In genomic region chr14:120762733-120763132, GRCm38 (mm10) we compare ENCODE assay signal across 10 mouse cellular contexts.
DNase-seq lines count a peak whose midpoint lies in the region; ATAC-seq lines count a peak whose summit lies in the region.
"Had no signal": no experiment of that assay in that cellular context is flagged by ENCODE, and none has a peak within 500 bp of the region (broad histone marks: within the 10 kb centered on the region; RNA-seq: fewer than 3 reads in every experiment).

No protein-coding gene starts in this region.

- ATAC-seq in forebrain, embryonic 11.5 days (replicated peaks; ENCODE audit: low FRiP score): 0 out of 2 replicates have a peak, but pooled peaks have one; percentile 51
- ATAC-seq in forebrain, embryonic 12.5 days (ENCODE audit: low FRiP score): no peak
- 0 out of 2 replicates have a peak, but pooled peaks have one; percentile 31 for ATAC-seq in liver, embryonic 11.5 days (replicated peaks; ENCODE audit: low FRiP score)
- no peak for ATAC-seq in liver, embryonic 12.5 days
- ATAC-seq in stomach, embryonic 15.5 days (ENCODE audit: insufficient read depth, low FRiP score, low read depth): peak; percentile 53; the same call in 1 of the 2 replicates
- no peak for ATAC-seq in erythroblast, adult 5-6 weeks (replicated peaks; ENCODE audit: low FRiP score, poor library complexity, severe bottlenecking)
- ATAC-seq: forebrain, postnatal 0 days had no signal

- no peaks in the 10 kb centered on the region for H3K27me3 ChIP-seq in forebrain, embryonic 11.5 days (ENCODE audit: control insufficient read depth, insufficient read depth, low read length)
- H3K27me3 ChIP-seq in forebrain, embryonic 12.5 days: no peaks in the 10 kb centered on the region
- H3K27me3 ChIP-seq in liver, embryonic 11.5 days (replicated peaks; ENCODE audit: control insufficient read depth, insufficient read depth, low read length): no peaks in the 10 kb centered on the region
- H3K27me3 ChIP-seq in liver, embryonic 12.5 days (replicated peaks): no peaks in the 10 kb centered on the region
- no peaks in the 10 kb centered on the region for H3K27me3 ChIP-seq in stomach, embryonic 15.5 days (replicated peaks)
- H3K27me3 ChIP-seq: hindbrain, embryonic 15.5 days had no signal

- no peak overlapping the region for H3K27ac ChIP-seq in forebrain, embryonic 11.5 days (ENCODE audit: low read depth, low read length)
- H3K27ac ChIP-seq in forebrain, embryonic 12.5 days: no peak overlapping the region
- H3K27ac ChIP-seq in liver, embryonic 11.5 days (ENCODE audit: low read depth, low read length): no peak overlapping the region
- no peak overlapping the region for H3K27ac ChIP-seq in liver, embryonic 12.5 days
- peak overlapping the region; percentile 26; the same call in 1 of the 2 replicates for H3K27ac ChIP-seq in stomach, embryonic 15.5 days
- H3K27ac ChIP-seq: hindbrain, embryonic 15.5 days had no signal

- H3K9ac ChIP-seq in forebrain, embryonic 11.5 days (ENCODE audit: low read length): no peak overlapping the region
- H3K9ac ChIP-seq in forebrain, embryonic 12.5 days: no peak overlapping the region
- no peak overlapping the region for H3K9ac ChIP-seq in liver, embryonic 11.5 days (ENCODE audit: low read depth, low read length)
- H3K9ac ChIP-seq in liver, embryonic 12.5 days: no peak overlapping the region
- no peak overlapping the region for H3K9ac ChIP-seq in stomach, embryonic 15.5 days
- H3K9ac ChIP-seq: forebrain, postnatal 0 days; hindbrain, embryonic 15.5 days had no signal

- no peaks in the 10 kb centered on the region for H3K36me3 ChIP-seq in forebrain, embryonic 11.5 days (ENCODE audit: control insufficient read depth, insufficient read depth, low read length)
- no peaks in the 10 kb centered on the region for H3K36me3 ChIP-seq in forebrain, embryonic 12.5 days (replicated peaks)
- no peaks in the 10 kb centered on the region for H3K36me3 ChIP-seq in liver, embryonic 11.5 days (ENCODE audit: control insufficient read depth, insufficient read depth, low read length)
- no peaks in the 10 kb centered on the region for H3K36me3 ChIP-seq in liver, embryonic 12.5 days
- H3K36me3 ChIP-seq in stomach, embryonic 15.5 days: no peaks in the 10 kb centered on the region
- H3K36me3 ChIP-seq: hindbrain, embryonic 15.5 days had no signal

- H3K4me1 ChIP-seq in forebrain, embryonic 11.5 days (replicated peaks; ENCODE audit: control insufficient read depth, insufficient read depth, low read length): no peaks in the 10 kb centered on the region
- no peaks in the 10 kb centered on the region for H3K4me1 ChIP-seq in forebrain, embryonic 12.5 days
- H3K4me1 ChIP-seq in liver, embryonic 11.5 days (replicated peaks; ENCODE audit: control insufficient read depth, insufficient read depth, low read length): no peaks in the 10 kb centered on the region
- no peaks in the 10 kb centered on the region for H3K4me1 ChIP-seq in liver, embryonic 12.5 days
- H3K4me1 ChIP-seq in stomach, embryonic 15.5 days: 0 out of 2 replicates have a peak, but pooled peaks cover 3% of the 10 kb centered on the region
- H3K4me1 ChIP-seq: hindbrain, embryonic 15.5 days had no signal

- H3K4me2 ChIP-seq in forebrain, embryonic 11.5 days (ENCODE audit: low read depth, low read length, severe bottlenecking): no peak overlapping the region
- H3K4me2 ChIP-seq in forebrain, embryonic 12.5 days: no peak overlapping the region
- no peak overlapping the region for H3K4me2 ChIP-seq in liver, embryonic 11.5 days
- no peak overlapping the region for H3K4me2 ChIP-seq in liver, embryonic 12.5 days
- peak overlapping the region; percentile 17 for H3K4me2 ChIP-seq in stomach, embryonic 15.5 days
- H3K4me2 ChIP-seq: hindbrain, embryonic 15.5 days had no signal

- DNase-seq in forebrain, embryonic 11.5 days (ENCODE audit: low spot score): no peak
- no peak for DNase-seq in liver, embryonic 11.5 days (ENCODE audit: low spot score)
- peak; percentile 36 to 62 for DNase-seq in lung, adult 18-20 months
- DNase-seq in cerebellum, adult 9-10 months: no peak
- DNase-seq: forebrain, postnatal 0 days had no signal

- WGBS in forebrain, embryonic 11.5 days: 84% methylated on average over 11 of the region's 11 CpGs
- WGBS in forebrain, embryonic 12.5 days: 80% methylated on average over 11 of the region's 11 CpGs
- WGBS in liver, embryonic 11.5 days: 69% methylated on average over 11 of the region's 11 CpGs
- 71% methylated on average over 11 of the region's 11 CpGs for WGBS in liver, embryonic 12.5 days (ENCODE audit: insufficient replicate concordance)
- WGBS in stomach, embryonic 15.5 days: 67% methylated on average over 11 of the region's 11 CpGs

- no peak overlapping the region for H3K4me3 ChIP-seq in forebrain, embryonic 11.5 days (ENCODE audit: low read depth, low read length)
- no peak overlapping the region for H3K4me3 ChIP-seq in forebrain, embryonic 12.5 days (replicated peaks)
- no peak overlapping the region for H3K4me3 ChIP-seq in liver, embryonic 11.5 days (ENCODE audit: low read depth, low read length)
- H3K4me3 ChIP-seq in liver, embryonic 12.5 days: no peak overlapping the region
- H3K4me3 ChIP-seq in stomach, embryonic 15.5 days (replicated peaks): no peak overlapping the region
- H3K4me3 ChIP-seq: hindbrain, embryonic 15.5 days had no signal

- no peaks in the 10 kb centered on the region for H3K9me3 ChIP-seq in forebrain, embryonic 11.5 days (ENCODE audit: control insufficient read depth, low read length)
- H3K9me3 ChIP-seq in forebrain, embryonic 12.5 days: no peaks in the 10 kb centered on the region
- H3K9me3 ChIP-seq in liver, embryonic 11.5 days (ENCODE audit: control insufficient read depth, low read length): no peaks in the 10 kb centered on the region
- no peaks in the 10 kb centered on the region for H3K9me3 ChIP-seq in liver, embryonic 12.5 days (replicated peaks)
- H3K9me3 ChIP-seq in stomach, embryonic 15.5 days: no peaks in the 10 kb centered on the region
- H3K9me3 ChIP-seq: hindbrain, embryonic 15.5 days had no signal

Comparison
In these comparisons a context has a peak if more than half of its experiments do, and no peak if none do; other contexts are left out.
1. ATAC-seq: peak in forebrain, embryonic 11.5 days (single experiment), liver, embryonic 11.5 days (single experiment) and stomach, embryonic 15.5 days (single experiment); none in forebrain, embryonic 12.5 days (single experiment), liver, embryonic 12.5 days (single experiment) and erythroblast, adult 5-6 weeks (single experiment).
2. DNase-seq: peak in lung, adult 18-20 months (2 of 2); none in forebrain, embryonic 11.5 days (single experiment), liver, embryonic 11.5 days (single experiment) and cerebellum, adult 9-10 months (single experiment).